Mouse (Mus musculus): ENCODE data around the gene Nmd3.

DNA sequence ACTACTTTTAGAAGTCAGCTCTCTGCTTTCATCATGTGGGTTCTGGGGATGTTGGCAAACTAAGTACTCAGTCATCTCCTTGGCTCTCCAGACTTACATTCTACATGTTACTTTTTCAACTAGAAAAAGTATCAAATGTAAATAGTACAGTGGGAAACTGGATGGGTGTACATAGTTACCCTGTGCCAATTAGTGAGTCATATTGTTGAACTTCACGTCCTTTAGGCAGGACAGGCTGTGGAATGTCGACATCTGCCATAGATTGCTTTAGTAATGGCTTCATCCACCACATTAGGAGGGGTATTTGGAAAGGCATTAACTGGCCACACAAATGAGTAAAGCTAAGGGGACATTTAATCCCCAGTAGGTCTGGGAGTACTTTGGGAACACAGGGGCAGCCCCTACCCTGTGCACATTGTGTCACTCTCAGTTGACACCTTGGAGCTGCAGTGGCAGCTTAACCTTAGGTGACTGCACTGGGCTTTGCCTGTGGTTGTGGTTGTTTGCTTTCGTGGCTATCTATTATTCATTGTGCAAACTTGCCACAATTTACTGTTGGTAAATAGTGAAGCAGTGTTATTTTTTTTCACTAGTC lies 71.1 kb downstream of the Nmd3 start:
- TF ChIP-seq GATA1 (IDR thresholded peaks at IDR 0.05; ENCODE audit: low read length) (no peak), TAL1 (IDR thresholded peaks at IDR 0.05; ENCODE audit: low read length) (no peak)
